Mouse (Mus musculus) kidney, embryonic 16.5 days (tissue): Measurements from ENCODE around the gene Peak1. TPM values are rescaled to one million over a fixed set of nuclear protein-coding genes. Genes with fewer than 3 reads are reported as not detected.
A peak's percentile ranks its signal among the peaks of the same experiment; 100 is the strongest.

Source experiments
- ATAC-seq: fragments of 200-750 bp; cut with Nextera tagmentation; 2 replicates; pipeline ENCODE4 v1.8.0; 2017; ENCODE audit warnings: moderate TSS enrichment; ENCODE audit not compliant: low FRiP score, low TSS enrichment
- H3K27ac ChIP-seq: fragments of 300-500 bp; sonication (generic); 2 replicates; pipeline ENCODE4 v1.5.1; 2014; ENCODE audit warnings: low read length
- H3K27me3 ChIP-seq: fragments of 300-500 bp; sonication (generic); 2 replicates; pipeline ENCODE4 v1.6.1; 2014; ENCODE audit warnings: low read length, control low read depth, mixed read lengths; ENCODE audit not compliant: insufficient read depth
- H3K36me3 ChIP-seq: fragments of 300-500 bp; sonication (generic); 2 replicates; pipeline ENCODE4 v1.6.1; 2014; ENCODE audit warnings: low read length, control low read depth, mixed read lengths; ENCODE audit not compliant: insufficient read depth
- H3K4me1 ChIP-seq: fragments of 300-500 bp; sonication (generic); 2 replicates; pipeline ENCODE4 v1.6.1; 2014; ENCODE audit warnings: low read length, control low read depth, mixed read lengths; ENCODE audit not compliant: insufficient read depth
- H3K4me2 ChIP-seq: fragments of 300-500 bp; sonication (generic); replicated peaks from 2 replicates; pipeline ENCODE4 v1.6.1; 2014; ENCODE audit warnings: low read depth, low read length
- H3K4me3 ChIP-seq: fragments of 300-500 bp; sonication (generic); 2 replicates; pipeline ENCODE4 v1.5.1; 2014; ENCODE audit warnings: mild to moderate bottlenecking, low read length
- H3K9ac ChIP-seq: fragments of 300-500 bp; sonication (generic); replicated peaks from 2 replicates; pipeline ENCODE4 v1.6.1; 2014; ENCODE audit warnings: low read length
- H3K9me3 ChIP-seq: fragments of 300-500 bp; sonication (generic); 2 replicates; pipeline ENCODE4 v1.6.1; 2016; ENCODE audit warnings: low read length, control low read depth
- WGBS: fragments of 180-500 bp; shearing (Covaris S2); extraction: QIAGEN DNeasy Blood & Tissue Kit; methylation state at CpG from one replicate; pipeline ENCODE4 v1.1.7; 2014; 5-methylcytosine and 5-hydroxymethylcytosine counted together
- polyA plus RNA-seq: library from polyadenylated mRNA; unstranded; fragments of >200 nt; fragmentation: Nextera tagmentation; extraction: Ambion mirVana; gene quantifications from 2 replicates; pipeline ENCODE4 v1.2.1, GENCODE M21; 2015

Gene Peak1
- polyA plus RNA-seq, 1 experiment from 2014 or later = 14.0 TPM

DNA sequence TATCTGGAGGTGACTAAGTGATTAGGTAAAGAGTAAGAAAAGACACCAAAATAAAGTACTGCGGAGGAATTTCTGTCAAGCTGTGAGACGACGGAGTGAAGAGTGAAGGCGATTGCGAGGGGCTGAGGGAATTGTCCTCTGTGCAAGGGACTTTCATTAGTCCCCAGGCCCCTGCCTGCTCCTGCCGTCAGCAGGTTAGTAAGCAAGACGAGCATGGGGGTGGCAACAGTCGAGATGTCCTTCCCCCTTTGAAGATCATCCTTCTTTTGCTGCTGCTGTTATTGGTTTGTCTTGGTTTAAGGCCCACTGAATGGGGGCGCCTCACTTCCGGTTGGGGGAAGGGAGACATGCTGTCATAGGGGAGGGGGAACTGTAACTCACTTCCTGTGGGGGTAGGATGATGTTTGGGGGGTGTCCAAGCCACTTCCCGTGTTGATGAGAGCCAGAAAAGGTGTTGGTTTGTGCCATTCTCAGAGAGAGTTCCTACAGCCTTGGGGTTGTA is 922 bp upstream of the Peak1 start:
- Histone ChIP-seq H3K27me3 (no peaks in the 10 kb centered on the region), H3K9me3 (no peaks in the 10 kb centered on the region), H3K4me3 (peak overlapping the region; percentile 74), H3K4me1 (peaks cover 44% of the 10 kb centered on the region), H3K4me2 (peak overlapping the region; percentile 73), H3K9ac (peak overlapping the region; percentile 86), H3K36me3 (no peaks in the 10 kb centered on the region), H3K27ac (peak overlapping the region; percentile 95)
- under 1% methylated on average over 11 of the region's 11 CpGs for WGBS
- peak; percentile 46; the same call in 1 of the 2 replicates for ATAC-seq

- WGBS = 0% methylated on average over 34 of the region's 40 CpGs
- Histone ChIP-seq H3K4me1 (peaks cover 38% of the 10 kb centered on the region), H3K27ac (peak overlapping the region; percentile 92), H3K4me2 (peak overlapping the region; percentile 73), H3K9me3 (no peaks in the 10 kb centered on the region), H3K4me3 (peak overlapping the region; percentile 74), H3K27me3 (no peaks in the 10 kb centered on the region), H3K36me3 (no peaks in the 10 kb centered on the region), H3K9ac (peak overlapping the region; percentile 86)
- ATAC-seq = peak; percentile 71
Observed at GRCm38 (mm10) chr9:56417415-56417947, 386 bp downstream of the Peak1 start.

GRCm38 (mm10) chr9:56415935-56416607 is 1.8 kb downstream of the Peak1 start:
- ATAC-seq = no peak
- Histone ChIP-seq H3K27ac (0 out of 2 replicates have a peak overlapping the region, but pooled peaks have one; percentile 27), H3K9me3 (no peaks in the 10 kb centered on the region), H3K4me2 (peak overlapping the region; percentile 73), H3K9ac (no peak overlapping the region), H3K4me3 (peak overlapping the region; percentile 74), H3K27me3 (no peaks in the 10 kb centered on the region), H3K4me1 (peaks cover 31% of the 10 kb centered on the region), H3K36me3 (no peaks in the 10 kb centered on the region)
- 41% methylated on average over 4 of the region's 4 CpGs for WGBS

- peak overlapping the region; percentile 40 for H3K4me2 ChIP-seq
- H3K36me3 ChIP-seq = no peaks in the 10 kb centered on the region
- H3K27ac ChIP-seq = no peak overlapping the region; the same call in 1 of the 2 replicates
- no peaks in the 10 kb centered on the region for H3K27me3 ChIP-seq
- 50% methylated on average over 1 of the region's 1 CpGs for WGBS
- H3K9ac ChIP-seq = no peak overlapping the region
- peaks cover 26% of the 10 kb centered on the region for H3K4me1 ChIP-seq
- ATAC-seq = no peak
- peak overlapping the region; percentile 17; the same call in 1 of the 2 replicates for H3K4me3 ChIP-seq
- H3K9me3 ChIP-seq = no peaks in the 10 kb centered on the region
Observed at GRCm38 (mm10) chr9:56415393-56415792, 2.5 kb downstream of the Peak1 start.

DNA sequence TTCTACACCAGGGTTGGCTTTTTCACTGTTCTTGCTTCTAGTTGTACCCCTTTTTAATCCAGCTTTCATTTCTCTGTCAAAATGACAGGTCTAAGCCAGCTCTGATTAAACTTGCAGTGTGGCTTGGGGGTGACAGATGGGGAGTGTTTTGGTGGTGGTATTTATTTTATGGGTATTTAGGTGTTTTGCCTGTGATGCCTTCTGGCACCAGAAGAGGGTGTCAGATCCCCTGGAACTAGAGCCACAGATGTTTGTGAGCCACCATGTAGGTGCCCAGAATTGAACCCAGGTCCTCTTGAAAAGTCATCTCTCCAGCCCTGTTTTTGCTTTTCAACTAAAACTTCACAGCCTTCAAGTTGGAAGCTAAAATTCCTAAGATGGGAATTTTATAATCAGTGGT is 3.5 kb downstream of the Peak1 start:
- Histone ChIP-seq H3K4me1 (peaks cover 19% of the 10 kb centered on the region; the same call in 1 of the 2 replicates), H3K9ac (no peak overlapping the region), H3K4me3 (no peak overlapping the region), H3K27ac (no peak overlapping the region), H3K9me3 (no peaks in the 10 kb centered on the region), H3K27me3 (no peaks in the 10 kb centered on the region), H3K36me3 (no peaks in the 10 kb centered on the region), H3K4me2 (no peak overlapping the region)
- ATAC-seq = no peak

- no peaks in the 10 kb centered on the region for H3K36me3 ChIP-seq
- WGBS = 81% methylated on average over 1 of the region's 1 CpGs
- no peak overlapping the region for H3K9ac ChIP-seq
- ATAC-seq = no peak
- no peak overlapping the region for H3K4me3 ChIP-seq
- no peaks in the 10 kb centered on the region for H3K9me3 ChIP-seq
- H3K4me1 ChIP-seq = peaks cover 19% of the 10 kb centered on the region; the same call in 1 of the 2 replicates
- no peaks in the 10 kb centered on the region for H3K27me3 ChIP-seq
- no peak overlapping the region for H3K27ac ChIP-seq
- H3K4me2 ChIP-seq = no peak overlapping the region
Observed at GRCm38 (mm10) chr9:56412716-56413115, 5.2 kb downstream of the Peak1 start.

DNA sequence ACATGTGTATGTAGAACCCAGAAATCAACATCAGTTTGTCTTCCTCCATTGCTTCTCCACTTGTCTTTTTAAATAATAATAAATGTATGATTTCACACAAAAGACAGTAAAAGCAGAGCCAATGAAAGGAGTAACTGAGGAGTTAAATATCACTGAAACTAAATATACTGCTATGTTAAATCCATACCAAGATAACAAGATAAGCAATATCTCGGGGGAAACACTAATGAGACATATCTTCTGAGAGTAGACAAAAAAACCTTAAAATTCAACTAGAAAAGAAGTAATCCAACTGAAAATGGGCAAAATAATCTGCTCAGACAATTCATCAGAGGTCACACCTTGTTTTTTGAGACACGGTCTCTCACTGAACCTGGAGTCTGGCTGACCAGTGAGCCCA is 7.9 kb downstream of the Peak1 start:
- Histone ChIP-seq H3K27me3 (no peaks in the 10 kb centered on the region), H3K4me3 (no peak overlapping the region), H3K4me2 (no peak overlapping the region), H3K36me3 (no peaks in the 10 kb centered on the region), H3K4me1 (peaks cover under 1% of the 10 kb centered on the region; the same call in 1 of the 2 replicates), H3K27ac (no peak overlapping the region), H3K9me3 (no peaks in the 10 kb centered on the region), H3K9ac (no peak overlapping the region)
- 60% methylated on average over 2 of the region's 2 CpGs for WGBS
- ATAC-seq = no peak

DNA sequence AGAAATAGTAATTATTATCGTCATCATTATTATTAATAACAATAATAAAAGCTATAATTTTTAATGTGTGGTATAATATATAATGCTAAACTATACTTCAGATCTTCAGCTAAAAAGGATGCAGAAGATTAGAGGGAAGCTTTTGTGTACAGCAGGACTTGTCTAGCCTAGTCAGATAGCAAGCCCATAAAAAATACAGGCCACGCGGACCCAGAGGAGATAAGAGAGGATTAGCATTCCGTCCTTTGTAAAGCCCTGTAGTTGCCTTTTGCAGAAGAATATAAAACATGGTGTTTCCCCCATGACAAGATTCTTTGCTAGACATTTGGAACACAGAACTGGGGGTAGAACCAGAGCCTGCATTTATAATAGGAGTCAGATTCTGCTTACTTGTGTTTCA is 13.2 kb downstream of the Peak1 start:
- Histone ChIP-seq H3K36me3 (no peaks in the 10 kb centered on the region), H3K9ac (no peak overlapping the region), H3K9me3 (no peaks in the 10 kb centered on the region), H3K4me2 (no peak overlapping the region), H3K27me3 (no peaks in the 10 kb centered on the region), H3K27ac (no peak overlapping the region), H3K4me3 (no peak overlapping the region), H3K4me1 (peaks cover 3% of the 10 kb centered on the region; the same call in 1 of the 2 replicates)
- no peak for ATAC-seq
- WGBS = 60% methylated on average over 4 of the region's 4 CpGs

DNA sequence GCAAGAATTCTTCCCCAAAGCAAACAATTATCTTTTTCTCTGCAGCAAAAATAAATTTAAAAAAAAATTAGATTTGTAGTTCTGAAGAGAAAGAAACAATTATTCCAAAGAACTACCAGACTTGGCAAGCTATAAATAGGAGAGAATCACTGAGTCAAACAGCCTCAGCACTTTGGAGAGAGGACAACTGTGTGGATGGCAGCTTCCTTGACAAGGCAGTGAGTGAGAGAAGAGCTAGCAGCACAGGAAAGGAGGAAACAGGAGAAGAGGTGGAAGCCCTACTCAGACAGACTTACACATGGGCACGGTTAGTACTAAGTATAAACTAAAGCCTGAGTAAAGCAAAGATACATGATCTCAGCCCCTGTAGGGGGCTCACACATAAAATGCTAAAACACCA is 21.6 kb downstream of the Peak1 start:
- Histone ChIP-seq H3K36me3 (no peaks in the 10 kb centered on the region), H3K4me3 (no peak overlapping the region), H3K27me3 (no peaks in the 10 kb centered on the region), H3K27ac (no peak overlapping the region), H3K9ac (no peak overlapping the region), H3K4me2 (no peak overlapping the region), H3K9me3 (no peaks in the 10 kb centered on the region), H3K4me1 (0 out of 2 replicates have a peak, but pooled peaks cover 2% of the 10 kb centered on the region)
- WGBS = 52% methylated on average over 1 of the region's 1 CpGs
- ATAC-seq = no peak

GRCm38 (mm10) chr9:56392857-56393256 is 25.0 kb downstream of the Peak1 start:
- no peaks in the 10 kb centered on the region for H3K27me3 ChIP-seq
- no peaks in the 10 kb centered on the region for H3K36me3 ChIP-seq
- H3K9me3 ChIP-seq = no peaks in the 10 kb centered on the region
- WGBS = 81% methylated on average over 3 of the region's 3 CpGs
- no peak overlapping the region for H3K4me2 ChIP-seq
- no peak overlapping the region for H3K9ac ChIP-seq
- no peak overlapping the region for H3K4me3 ChIP-seq
- no peak for ATAC-seq
- no peaks in the 10 kb centered on the region for H3K4me1 ChIP-seq
- H3K27ac ChIP-seq = no peak overlapping the region
